Mouse (Mus musculus) stomach, postnatal 0 days (tissue): Measurements from ENCODE around the gene Fbxl17. TPM values are rescaled to one million over a fixed set of nuclear protein-coding genes. Genes with fewer than 3 reads are reported as not detected.

Source experiments
- ATAC-seq: fragments of 200-750 bp; cut with Nextera tagmentation; 2 replicates; pipeline ENCODE4 v1.8.0; 2017; ENCODE audit not compliant: low FRiP score, low TSS enrichment
- DNase-seq: peaks from one replicate; pipeline ENCODE4 v3.0.0-alpha.2; 2016; ENCODE audit warnings: low spot score
- H3K27ac ChIP-seq: fragments of 300-500 bp; sonication (generic); replicated peaks from 2 replicates; pipeline ENCODE4 v1.5.1; 2014; ENCODE audit warnings: mild to moderate bottlenecking, control low read depth
- H3K27me3 ChIP-seq: fragments of 300-500 bp; sonication (generic); 2 replicates; pipeline ENCODE4 v1.6.1; 2014; ENCODE audit warnings: low read length; ENCODE audit not compliant: control insufficient read depth, insufficient read depth
- H3K36me3 ChIP-seq: fragments of 300-500 bp; sonication (generic); 2 replicates; pipeline ENCODE4 v1.6.1; 2014; ENCODE audit warnings: low read length, mixed read lengths; ENCODE audit not compliant: control insufficient read depth, insufficient read depth
- H3K4me1 ChIP-seq: fragments of 300-500 bp; sonication (generic); replicated peaks from 2 replicates; pipeline ENCODE4 v1.6.1; 2014; ENCODE audit warnings: antibody characterized with exemption; ENCODE audit not compliant: control insufficient read depth, insufficient read depth
- H3K4me2 ChIP-seq: fragments of 300-500 bp; sonication (generic); replicated peaks from 2 replicates; pipeline ENCODE4 v1.6.1; 2014; ENCODE audit warnings: low read depth, mild to moderate bottlenecking, control low read depth, moderate library complexity
- H3K4me3 ChIP-seq: fragments of 300-500 bp; sonication (generic); 2 replicates; pipeline ENCODE4 v1.5.1; 2014; ENCODE audit warnings: low read depth, low read length, control low read depth
- H3K9ac ChIP-seq: fragments of 300-500 bp; sonication (generic); 2 replicates; pipeline ENCODE4 v1.6.1; 2014; ENCODE audit warnings: mild to moderate bottlenecking, low read length, control low read depth, mixed read lengths
- H3K9me3 ChIP-seq: fragments of 300-500 bp; sonication (generic); 2 replicates; pipeline ENCODE4 v1.6.1; 2016; ENCODE audit warnings: low read length; ENCODE audit not compliant: control insufficient read depth
- CTCF ChIP-seq: IDR thresholded peaks from 2 replicates; pipeline ENCODE4 v1.5.1; 2016; ENCODE audit warnings: antibody characterized with exemption, low read depth, mild to moderate bottlenecking, moderate library complexity
- EP300 ChIP-seq: optimal IDR thresholded peaks from 2 replicates; pipeline ENCODE3; 2016; ENCODE audit warnings: antibody characterized with exemption
- WGBS: fragments of 180-500 bp; shearing (Covaris S2); extraction: QIAGEN DNeasy Blood & Tissue Kit; methylation state at CpG from one replicate; pipeline ENCODE4 v1.1.7; 2014; 5-methylcytosine and 5-hydroxymethylcytosine counted together
- polyA plus RNA-seq: library from polyadenylated mRNA; unstranded; fragments of >200 nt; fragmentation: Nextera tagmentation; extraction: Ambion mirVana; gene quantifications from 2 replicates; pipeline ENCODE4 v1.2.1, GENCODE M21; 2015

Fbxl17 gene
- polyA plus RNA-seq, 1 experiment from 2014 or later, result 3.6 TPM

DNA sequence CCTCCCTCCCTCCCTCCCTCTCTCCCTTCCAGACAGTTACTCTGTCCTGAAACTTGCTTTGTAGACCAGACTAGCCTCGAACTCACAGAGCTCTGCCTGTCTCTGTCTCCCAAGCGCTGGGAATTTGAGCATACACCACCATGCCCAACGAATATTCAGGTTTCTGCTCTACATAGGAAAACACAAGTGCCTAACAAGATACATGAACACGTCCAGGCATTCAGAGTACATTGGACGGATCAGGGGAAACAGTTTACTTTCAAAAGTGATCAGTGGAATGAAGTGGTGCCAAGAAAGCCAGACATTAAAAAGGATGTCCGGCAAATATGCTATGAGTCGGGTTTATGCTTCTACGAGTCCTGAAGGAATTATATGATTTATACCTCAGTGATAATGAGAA, 263.6 kb downstream of the Fbxl17 start:
- H3K9ac ChIP-seq, result no peak overlapping the region
- H3K4me3 ChIP-seq, result no peak overlapping the region
- H3K27ac ChIP-seq, result no peak overlapping the region
- WGBS, result 68% methylated on average over 8 of the region's 8 CpGs
- H3K4me2 ChIP-seq, result no peak overlapping the region
- H3K36me3 ChIP-seq, result no peaks in the 10 kb centered on the region
- H3K9me3 ChIP-seq, result no peaks in the 10 kb centered on the region
- H3K27me3 ChIP-seq, result no peaks in the 10 kb centered on the region
- TF ChIP-seq CTCF, result no peak
- TF ChIP-seq EP300, result no peak
- H3K4me1 ChIP-seq, result no peaks in the 10 kb centered on the region
- DNase-seq (no peak), ATAC-seq (no peak)

DNA sequence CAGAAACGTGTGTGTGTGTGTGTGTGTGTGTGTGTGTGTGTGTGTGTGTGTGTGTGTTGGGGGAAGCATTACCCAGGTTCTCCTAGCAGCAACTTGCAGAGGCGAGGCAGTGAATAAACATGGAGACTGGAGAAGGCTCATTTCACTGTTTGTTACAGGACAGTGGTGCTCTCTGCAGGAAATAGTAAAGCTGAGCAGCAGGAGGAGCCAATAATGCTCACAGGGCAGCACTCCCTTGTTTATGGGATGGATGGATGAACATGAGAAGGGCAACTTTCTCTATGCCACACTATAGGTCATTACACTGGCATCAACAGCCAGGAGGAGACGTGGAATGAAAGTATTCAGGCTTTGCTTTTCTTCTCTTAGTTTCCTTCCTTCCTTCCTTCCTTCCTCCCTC, 264.0 kb downstream of the Fbxl17 start:
- H3K4me2 ChIP-seq, result no peak overlapping the region
- H3K4me3 ChIP-seq, result no peak overlapping the region
- ATAC-seq, result no peak
- no peaks in the 10 kb centered on the region for H3K4me1 ChIP-seq
- no peak overlapping the region for H3K9ac ChIP-seq
- no peak for DNase-seq
- no peaks in the 10 kb centered on the region for H3K27me3 ChIP-seq
- 71% methylated on average over 3 of the region's 3 CpGs for WGBS
- H3K9me3 ChIP-seq, result no peaks in the 10 kb centered on the region
- TF ChIP-seq EP300, result no peak
- TF ChIP-seq CTCF, result no peak
- H3K36me3 ChIP-seq, result no peaks in the 10 kb centered on the region
- H3K27ac ChIP-seq, result no peak overlapping the region

DNA sequence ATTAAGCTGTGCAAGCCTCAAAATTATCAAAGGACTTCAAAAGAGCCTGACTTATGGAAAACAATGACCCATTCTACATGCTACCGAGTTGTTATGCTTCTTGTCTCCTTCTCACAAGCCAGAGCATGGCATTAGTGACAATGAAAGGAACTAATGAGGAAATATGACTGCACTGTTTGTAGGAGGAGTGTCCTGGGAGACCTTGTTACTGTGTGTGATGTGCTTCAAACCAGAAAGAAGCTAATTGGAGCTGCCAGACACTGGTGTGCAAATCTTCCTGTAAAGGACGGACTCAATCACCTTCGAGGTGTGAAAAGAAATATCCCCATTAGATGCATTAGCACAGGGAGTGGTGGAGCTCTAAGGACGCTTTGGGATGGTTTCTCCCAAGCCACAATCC, 270.7 kb downstream of the Fbxl17 start:
- no peak for TF ChIP-seq EP300
- no peak for TF ChIP-seq CTCF
- no peak overlapping the region for H3K4me3 ChIP-seq
- WGBS, result 72% methylated on average over 4 of the region's 4 CpGs
- no peaks in the 10 kb centered on the region for H3K9me3 ChIP-seq
- no peaks in the 10 kb centered on the region for H3K27me3 ChIP-seq
- no peak overlapping the region for H3K4me2 ChIP-seq
- H3K36me3 ChIP-seq, result no peaks in the 10 kb centered on the region
- no peak for ATAC-seq
- no peak overlapping the region for H3K27ac ChIP-seq
- H3K4me1 ChIP-seq, result no peaks in the 10 kb centered on the region
- no peak overlapping the region for H3K9ac ChIP-seq
- DNase-seq, result no peak

DNA sequence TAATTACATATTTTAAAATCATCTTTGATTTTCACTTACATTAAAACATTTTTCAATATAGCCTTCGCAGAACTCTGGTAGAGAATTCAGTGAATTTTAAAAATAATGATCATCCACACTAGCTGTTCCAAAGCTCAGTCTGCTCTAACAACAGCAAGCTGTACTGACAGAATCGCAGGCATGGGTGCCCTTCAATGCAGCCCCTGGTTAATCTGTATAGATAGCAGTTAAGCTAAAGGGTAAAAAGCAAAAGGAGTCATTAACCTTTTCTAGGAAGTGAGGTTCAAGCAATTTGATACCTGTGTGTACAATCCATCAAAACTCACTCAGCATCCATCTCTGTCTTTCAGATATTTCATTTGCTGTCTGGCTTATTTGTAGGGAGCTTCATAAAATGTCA, 273.4 kb downstream of the Fbxl17 start:
- 53% methylated on average over 2 of the region's 2 CpGs for WGBS
- H3K27ac ChIP-seq, result no peak overlapping the region
- no peak overlapping the region for H3K9ac ChIP-seq
- no peaks in the 10 kb centered on the region for H3K9me3 ChIP-seq
- no peaks in the 10 kb centered on the region for H3K4me1 ChIP-seq
- no peaks in the 10 kb centered on the region for H3K36me3 ChIP-seq
- H3K4me3 ChIP-seq, result no peak overlapping the region
- H3K27me3 ChIP-seq, result no peaks in the 10 kb centered on the region
- ATAC-seq (no peak), DNase-seq (no peak)
- TF ChIP-seq CTCF, result no peak
- TF ChIP-seq EP300, result no peak
- no peak overlapping the region for H3K4me2 ChIP-seq

DNA sequence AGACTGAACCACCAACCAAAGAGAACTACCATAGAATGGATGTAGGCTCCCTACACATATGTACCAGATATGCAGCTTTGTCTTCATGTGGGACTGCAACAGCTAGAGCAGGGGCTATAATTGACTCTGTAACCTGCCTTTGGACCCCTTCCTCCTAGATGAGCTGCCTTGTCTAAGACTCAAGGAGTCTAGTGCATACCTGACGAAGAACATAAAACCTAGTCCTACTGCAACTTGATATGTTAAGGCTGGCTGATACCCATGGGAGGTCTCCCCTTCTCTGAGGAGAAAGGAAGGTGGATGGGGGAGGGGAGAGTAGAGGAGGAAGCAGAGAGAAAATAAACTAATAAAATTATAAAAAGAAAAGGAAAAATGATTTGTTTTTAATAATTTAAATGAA, 273.9 kb downstream of the Fbxl17 start:
- WGBS, result 94% methylated on average over 1 of the region's 1 CpGs
- no peak for DNase-seq
- H3K9ac ChIP-seq, result no peak overlapping the region

DNA sequence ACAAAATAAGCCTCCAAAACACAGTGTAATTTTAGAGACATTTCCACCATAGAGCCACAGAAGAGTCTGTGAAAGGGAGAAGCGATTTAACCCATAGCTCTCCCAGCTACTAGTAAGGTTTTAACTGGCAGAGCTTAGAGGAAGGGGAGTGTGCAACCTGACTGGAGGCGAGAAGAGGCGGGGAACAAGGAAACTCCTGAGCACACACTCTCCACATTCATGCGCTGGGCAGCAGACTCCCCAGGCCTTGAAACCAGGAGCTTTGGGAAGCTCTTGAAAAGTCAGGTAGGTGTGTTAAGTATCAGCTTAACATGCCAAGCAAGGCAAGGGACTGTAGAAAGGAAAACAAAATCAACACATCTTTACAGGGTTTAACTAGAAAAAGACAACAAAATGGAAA, 276.1 kb downstream of the Fbxl17 start:
- no peaks in the 10 kb centered on the region for H3K9me3 ChIP-seq
- H3K9ac ChIP-seq, result no peak overlapping the region
- no peak overlapping the region for H3K4me2 ChIP-seq
- no peaks in the 10 kb centered on the region for H3K4me1 ChIP-seq
- H3K4me3 ChIP-seq, result no peak overlapping the region
- WGBS, result 72% methylated on average over 4 of the region's 4 CpGs
- no peak overlapping the region for H3K27ac ChIP-seq
- TF ChIP-seq EP300 (no peak), CTCF (no peak)
- H3K36me3 ChIP-seq, result no peaks in the 10 kb centered on the region
- DNase-seq (no peak), ATAC-seq (no peak)
- no peaks in the 10 kb centered on the region for H3K27me3 ChIP-seq

More for the DNA sequence above, 273.9 kb downstream of the Fbxl17 start:
- H3K27ac ChIP-seq, result no peak overlapping the region
- no peaks in the 10 kb centered on the region for H3K36me3 ChIP-seq
- H3K4me3 ChIP-seq, result no peak overlapping the region
- no peak for ATAC-seq
- no peaks in the 10 kb centered on the region for H3K9me3 ChIP-seq
- no peak overlapping the region for H3K4me2 ChIP-seq
- H3K4me1 ChIP-seq, result no peaks in the 10 kb centered on the region
- TF ChIP-seq CTCF, result no peak
- TF ChIP-seq EP300, result no peak
- no peaks in the 10 kb centered on the region for H3K27me3 ChIP-seq
